Comparison of ENCODE assay signal across 8 mouse cellular contexts in genomic region chr17:83631783-83632652, GRCm38 (mm10). TPM values are rescaled to one million over a fixed set of nuclear protein-coding genes. Genes with fewer than 3 reads are reported as not detected.
DNase-seq lines count a peak whose midpoint lies in the region; ATAC-seq and TF ChIP-seq lines count a peak whose summit lies in the region.

Gene Kcng3 (minus strand): TSS chr17:83631895.

- peaks cover 48% of the 10 kb centered on the region for H3K27me3 ChIP-seq in kidney, embryonic 16.5 days (ENCODE audit: insufficient read depth, low read length)
- H3K27me3 ChIP-seq in liver, embryonic 16.5 days (ENCODE audit: control insufficient read depth, insufficient read depth, low read depth, low read length): peaks cover 77% of the 10 kb centered on the region
- peaks cover 49% of the 10 kb centered on the region for H3K27me3 ChIP-seq in neural tube, embryonic 15.5 days (replicated peaks)

- no peaks in the 10 kb centered on the region for H3K9me3 ChIP-seq in kidney, embryonic 16.5 days (ENCODE audit: low read length)
- H3K9me3 ChIP-seq in liver, embryonic 16.5 days (replicated peaks; ENCODE audit: control insufficient read depth, low read length): no peaks in the 10 kb centered on the region
- no peaks in the 10 kb centered on the region for H3K9me3 ChIP-seq in neural tube, embryonic 15.5 days (replicated peaks)

- H3K36me3 ChIP-seq in kidney, embryonic 16.5 days (ENCODE audit: insufficient read depth, low read length): no peaks in the 10 kb centered on the region
- H3K36me3 ChIP-seq in liver, embryonic 16.5 days (ENCODE audit: control insufficient read depth, insufficient read depth): no peaks in the 10 kb centered on the region
- H3K36me3 ChIP-seq in neural tube, embryonic 15.5 days: no peaks in the 10 kb centered on the region

- TF ChIP-seq POLR2A in brain, embryonic 14.5 days (IDR thresholded peaks at IDR 0.05; ENCODE audit: borderline replicate concordance, extremely low read depth, insufficient read depth, insufficient read length, poor library complexity, severe bottlenecking): no peak

- peak within 1 kb of the TSS; percentile 99 for H3K4me2 ChIP-seq in kidney, embryonic 16.5 days (replicated peaks; ENCODE audit: low read depth, low read length)
- H3K4me2 ChIP-seq in liver, embryonic 16.5 days (ENCODE audit: low read depth, low read length): peak within 1 kb of the TSS; percentile 95
- H3K4me2 ChIP-seq in neural tube, embryonic 15.5 days: peak within 1 kb of the TSS; percentile 88

- peak within 1 kb of the TSS; percentile 64 for H3K9ac ChIP-seq in kidney, embryonic 16.5 days (replicated peaks; ENCODE audit: low read length)
- peak within 1 kb of the TSS; percentile 45; the same call in 1 of the 2 replicates for H3K9ac ChIP-seq in liver, embryonic 16.5 days (ENCODE audit: low read depth, low read length)
- peak within 1 kb of the TSS; percentile 49 for H3K9ac ChIP-seq in neural tube, embryonic 15.5 days (replicated peaks)

- WGBS in kidney, embryonic 16.5 days: under 1% methylated on average over 68 of the region's 86 CpGs
- WGBS in liver, embryonic 16.5 days (ENCODE audit: insufficient replicate concordance): under 1% methylated on average over 72 of the region's 86 CpGs
- 0% methylated on average over 67 of the region's 86 CpGs for WGBS in neural tube, embryonic 15.5 days

- H3K4me3 ChIP-seq in kidney, embryonic 16.5 days (ENCODE audit: low read length): peak within 1 kb of the TSS; percentile 58
- peak within 1 kb of the TSS; percentile 65 for H3K4me3 ChIP-seq in liver, embryonic 16.5 days (ENCODE audit: low read depth, low read length)
- H3K4me3 ChIP-seq in neural tube, embryonic 15.5 days (replicated peaks): peak within 1 kb of the TSS; percentile 53

- H3K27ac ChIP-seq in kidney, embryonic 16.5 days (ENCODE audit: low read length): no peak within 1 kb of the TSS
- no peak within 1 kb of the TSS for H3K27ac ChIP-seq in liver, embryonic 16.5 days (ENCODE audit: low read length)
- H3K27ac ChIP-seq in neural tube, embryonic 15.5 days (replicated peaks): no peak within 1 kb of the TSS

- ATAC-seq in kidney, embryonic 16.5 days (ENCODE audit: low FRiP score, low TSS enrichment): peak; percentile 47
- peak; percentile 65 for ATAC-seq in liver, embryonic 16.5 days (ENCODE audit: low read depth)
- peak; percentile 69 for ATAC-seq in neural tube, embryonic 15.5 days (ENCODE audit: low FRiP score)

- peaks cover 24% of the 10 kb centered on the region for H3K4me1 ChIP-seq in kidney, embryonic 16.5 days (ENCODE audit: insufficient read depth, low read length)
- H3K4me1 ChIP-seq in liver, embryonic 16.5 days (ENCODE audit: control insufficient read depth, low read depth, low read length): peaks cover 20% of the 10 kb centered on the region
- peaks cover 31% of the 10 kb centered on the region for H3K4me1 ChIP-seq in neural tube, embryonic 15.5 days

- DNase-seq in layer of hippocampus, adult 8-10 months (ENCODE audit: low spot score in 2 of 2): peak; percentile 17 to 21
- DNase-seq in layer of hippocampus, adult 11-12 months (ENCODE audit: low spot score): no peak
- DNase-seq in brain, embryonic 14.5 days (ENCODE audit: low read depth): peak; percentile 54
- DNase-seq in gastrocnemius, postnatal 25 days: peak; percentile 7
- DNase-seq in thymus, postnatal 4 days: peak; percentile 67

- no peak for TF ChIP-seq CTCF in brain, embryonic 14.5 days (IDR thresholded peaks at IDR 0.05; ENCODE audit: borderline replicate concordance, extremely low read depth, insufficient read depth, insufficient read length)

RNA-seq across cellular contexts. Expression of gene Kcng3, which starts in this region (rescaled TPM):
- 10 to 100 TPM in 1 of 4 experiments, 1 to 10 TPM in 3; 8.6 to 11.5 (median 9.1) TPM for total RNA-seq in layer of hippocampus, adult 8-10 months (2022)
- 0.37 and 0.62 TPM in 2 replicates for polyA plus RNA-seq in brain, embryonic 14.5 days (2012; rRNA removed)
- not detected for total RNA-seq in gastrocnemius, postnatal 25 days (2021)
- polyA plus RNA-seq in kidney, embryonic 16.5 days (2015; fragmentation: Nextera tagmentation; extraction: Ambion mirVana): not detected in 2 replicates
- 0.04 TPM in 1 of 2 replicates, not detected in the other for polyA plus RNA-seq in liver, embryonic 16.5 days (2015; fragmentation: Nextera tagmentation; extraction: Ambion mirVana)
- polyA plus RNA-seq in neural tube, embryonic 15.5 days (2015; fragmentation: Nextera tagmentation; extraction: Ambion mirVana): 0.05 and 0.09 TPM in 2 replicates

Comparison
In these comparisons a context has a peak if more than half of its experiments do, and no peak if none do; other contexts are left out.
1. RNA of gene Kcng3 (total RNA-seq): 8.6 to 11.5 TPM in layer of hippocampus, adult 8-10 months; not detected in gastrocnemius, postnatal 25 days; every median in the first group is over 4 times any median in the second.
2. Peak in DNase-seq in brain, embryonic 14.5 days; RNA of the gene not detected or under 1 TPM.
3. Peak in DNase-seq in gastrocnemius, postnatal 25 days; RNA of the gene not detected or under 1 TPM.
4. Peak in ATAC-seq, H3K4me3 ChIP-seq, H3K9ac ChIP-seq and H3K4me2 ChIP-seq in kidney, embryonic 16.5 days; RNA of the gene not detected or under 1 TPM.
5. Peak in ATAC-seq, H3K4me3 ChIP-seq, H3K9ac ChIP-seq and H3K4me2 ChIP-seq in liver, embryonic 16.5 days; RNA of the gene not detected or under 1 TPM.
6. Peak in ATAC-seq, H3K4me3 ChIP-seq, H3K9ac ChIP-seq and H3K4me2 ChIP-seq in neural tube, embryonic 15.5 days; RNA of the gene not detected or under 1 TPM.
7. Peak in every context shown above with its lines, with median percentiles within 50 percentile points of each other: ATAC-seq, H3K4me2 ChIP-seq, H3K4me3 ChIP-seq and H3K9ac ChIP-seq.